Mouse (Mus musculus) c-Kit-positive CD71-positive TER-119-negative erythroid progenitor cells, embryonic 14.5 days (primary cell): Measurements from ENCODE around the gene Gigyf1.

ENCODE experiments used
- DNase-seq: peaks from one replicate; pipeline ENCODE4 v3.0.0-alpha.2; 2013; ENCODE audit warnings: low read depth

Gigyf1 gene

DNA sequence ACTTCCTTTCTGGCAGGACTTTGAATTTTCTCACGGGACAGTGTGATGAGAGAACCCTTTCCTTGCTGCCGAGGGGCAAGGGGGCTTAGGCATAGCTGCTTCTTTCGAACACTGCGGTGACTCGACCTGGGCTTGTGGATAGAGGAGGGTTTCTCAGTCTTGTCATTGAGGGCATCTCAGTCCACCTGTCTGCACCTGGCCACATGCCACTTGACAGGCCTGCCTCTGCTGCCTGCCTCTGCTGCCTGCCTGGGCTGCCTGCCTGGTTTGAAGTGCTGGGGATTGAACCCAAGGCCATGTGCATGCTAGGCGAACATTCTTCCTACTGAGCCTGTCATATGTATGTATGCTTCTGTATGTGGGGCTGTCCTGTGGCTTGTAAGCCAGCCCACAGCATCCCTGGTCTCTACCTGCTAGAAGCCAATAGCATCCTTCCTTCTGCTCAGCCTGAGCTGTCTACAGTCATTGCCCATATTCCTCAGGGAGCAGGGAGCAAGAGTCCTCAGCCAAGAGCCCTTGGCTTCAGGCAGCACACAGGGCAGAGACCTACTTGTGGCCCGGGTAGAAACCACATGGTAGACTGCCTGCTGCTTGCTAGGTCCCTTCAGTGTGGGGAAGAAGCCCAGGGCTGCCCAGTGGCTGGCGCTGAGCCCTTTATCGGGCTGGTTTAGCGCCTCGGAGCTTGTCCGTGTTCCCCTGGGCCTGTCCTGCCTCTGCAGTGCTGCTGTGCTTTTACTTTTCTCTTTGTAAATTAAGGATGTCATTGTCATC lies 4.2 kb upstream of the Gigyf1 start:
- no peak for DNase-seq

DNA sequence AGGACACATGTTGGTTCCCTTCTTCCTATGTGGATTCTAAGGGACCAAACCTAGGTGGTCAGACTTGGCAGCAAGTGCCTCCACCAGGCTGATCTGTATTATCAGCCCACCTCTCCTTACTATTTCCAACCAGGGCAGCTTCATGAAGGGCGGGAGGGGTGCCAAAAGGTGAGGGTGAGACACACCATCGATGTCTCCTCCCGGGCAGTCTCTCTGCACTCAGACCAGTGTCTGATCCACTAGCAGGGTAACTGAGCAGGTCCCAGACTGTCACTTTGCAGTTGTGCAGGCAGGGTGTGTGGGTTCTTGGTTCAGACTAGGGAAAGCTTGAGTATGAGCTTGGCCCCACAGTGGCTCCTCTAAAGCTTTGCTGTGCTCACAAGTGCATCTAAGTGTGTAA lies 3.5 kb upstream of the Gigyf1 start:
- DNase-seq, result no peak

DNA sequence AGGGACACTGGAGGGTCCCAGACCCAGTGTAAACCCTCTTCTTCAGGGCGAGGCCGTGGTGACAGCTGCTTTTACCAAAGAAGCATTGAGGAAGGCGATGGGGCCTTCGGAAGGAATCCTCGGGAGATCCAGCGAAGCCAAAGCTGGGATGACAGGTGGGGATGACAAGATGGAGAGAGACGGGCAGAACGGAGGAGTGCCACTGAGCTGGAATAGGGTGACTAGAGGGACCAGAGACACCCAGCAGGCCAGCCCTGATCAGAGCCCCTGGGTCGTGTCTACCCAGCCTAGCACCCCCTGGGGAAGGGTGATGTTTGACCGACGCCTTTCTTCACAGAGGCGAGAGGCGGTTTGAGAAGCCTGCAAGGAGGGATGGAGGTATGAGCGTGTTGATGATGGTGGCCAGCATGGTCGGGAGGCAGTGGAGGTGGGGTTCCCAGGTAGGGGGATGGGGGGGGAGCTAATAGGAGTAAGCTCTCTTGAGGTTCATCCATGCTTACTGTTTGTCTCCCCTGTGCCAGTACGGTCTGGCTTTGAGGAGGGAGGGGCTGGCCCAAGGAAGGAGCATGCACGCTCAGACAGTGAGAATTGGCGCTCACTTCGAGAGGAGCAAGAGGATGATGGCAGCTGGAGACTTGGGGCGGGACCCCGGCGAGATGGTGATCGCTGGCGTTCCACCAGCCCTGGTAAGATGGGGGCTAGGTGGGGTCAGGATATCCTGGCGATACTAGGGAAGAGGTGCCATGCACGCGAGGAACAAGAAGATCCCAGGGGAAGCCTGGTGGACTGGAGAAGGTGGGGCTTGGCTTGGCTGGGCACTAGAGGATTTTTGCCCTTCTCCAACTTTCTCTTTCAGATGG lies 1.6 kb downstream of the Gigyf1 start:
- no peak for DNase-seq

DNA sequence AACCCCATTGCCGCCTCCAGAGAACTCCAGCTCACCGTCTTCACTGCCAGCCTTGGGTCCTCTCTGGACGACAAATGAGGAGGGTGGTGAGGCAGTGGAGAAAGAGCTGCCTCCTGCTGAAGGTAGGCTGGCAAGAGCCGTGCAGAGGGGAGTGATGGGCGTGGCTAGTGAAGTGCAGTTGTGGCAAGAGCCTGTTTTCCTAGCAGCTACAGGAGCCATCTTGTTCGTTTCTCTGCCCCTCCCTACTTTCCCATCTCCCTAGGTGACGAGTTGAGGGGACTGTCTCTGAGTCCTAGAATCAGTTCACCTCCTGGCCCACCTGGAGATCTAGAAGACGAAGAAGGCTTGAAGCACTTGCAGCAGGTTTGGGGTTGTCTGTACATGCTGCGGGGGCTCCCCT lies 3.5 kb downstream of the Gigyf1 start:
- no peak for DNase-seq

DNA sequence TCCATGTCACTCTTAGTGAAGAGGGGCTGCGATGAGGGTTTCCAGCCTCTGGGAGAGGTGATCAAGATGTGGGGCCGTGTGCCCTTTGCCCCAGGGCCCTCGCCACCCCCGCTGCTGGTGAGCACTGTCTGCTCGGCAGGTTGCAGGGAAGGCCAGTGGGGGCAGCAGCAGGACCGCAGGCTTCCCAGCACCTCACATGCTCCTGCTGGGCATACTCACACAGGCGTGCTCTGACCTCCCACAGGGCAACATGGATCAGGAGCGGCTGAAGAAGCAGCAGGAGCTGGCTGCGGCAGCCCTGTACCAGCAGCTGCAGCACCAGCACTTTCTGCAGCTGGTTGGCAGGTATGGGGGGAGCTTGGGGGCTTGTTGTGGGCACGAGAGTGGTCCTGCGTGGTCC lies 4.4 kb downstream of the Gigyf1 start:
- DNase-seq, result no peak

DNA sequence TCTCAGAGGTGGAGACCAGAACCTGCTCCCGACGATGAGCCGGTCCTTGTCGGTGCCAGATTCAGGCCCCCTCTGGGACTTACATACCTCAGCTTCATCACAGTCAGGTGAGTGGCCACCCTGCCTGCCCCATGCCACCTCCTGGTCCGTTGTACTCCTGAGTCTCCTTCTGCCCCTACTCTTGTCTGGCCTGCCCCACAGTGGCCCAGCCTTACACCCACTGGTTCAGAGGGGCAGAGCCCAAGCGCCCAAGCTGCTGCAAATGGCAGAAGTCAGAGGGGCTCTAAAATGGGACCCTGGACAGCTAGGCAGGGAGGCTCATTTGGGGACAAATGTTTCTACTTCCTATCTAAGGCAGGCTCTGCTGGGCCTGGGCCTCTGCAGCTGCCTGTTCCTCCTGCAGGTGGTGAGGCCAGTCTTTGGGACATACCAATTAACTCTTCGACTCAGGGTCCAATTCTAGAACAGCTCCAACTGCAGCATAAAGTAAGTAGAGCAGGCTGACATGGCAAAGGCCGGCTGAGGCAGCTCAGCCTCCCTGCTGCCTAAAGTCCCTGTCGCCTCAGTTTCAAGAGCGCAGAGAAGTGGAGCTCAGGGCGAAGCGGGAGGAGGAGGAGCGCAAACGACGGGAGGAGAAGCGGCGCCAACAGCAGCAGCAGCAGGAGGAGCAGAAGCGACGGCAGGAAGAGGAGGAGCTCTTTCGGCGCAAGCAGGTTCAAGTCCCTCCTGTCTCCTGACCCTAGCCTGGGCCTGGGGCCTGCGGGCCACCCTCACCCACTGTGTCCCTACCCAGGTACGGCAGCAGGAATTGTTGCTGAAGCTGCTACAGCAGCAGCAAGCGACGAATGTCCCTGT lies 5.3 kb downstream of the Gigyf1 start:
- DNase-seq, result no peak

DNA sequence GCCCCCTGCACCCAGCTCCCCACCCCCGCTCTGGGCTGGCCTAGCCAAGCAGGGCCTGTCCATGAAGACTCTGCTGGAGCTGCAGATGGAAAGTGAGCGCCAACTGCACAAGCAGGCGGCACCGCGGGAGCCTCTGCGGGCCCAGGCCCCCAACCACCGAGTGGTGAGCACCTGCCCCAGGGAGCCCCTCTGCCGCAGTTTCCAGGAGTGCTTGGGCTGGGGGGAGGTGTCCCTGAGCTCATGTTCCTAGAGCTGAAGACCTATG lies 5.8 kb downstream of the Gigyf1 start:
- DNase-seq, result no peak

DNA sequence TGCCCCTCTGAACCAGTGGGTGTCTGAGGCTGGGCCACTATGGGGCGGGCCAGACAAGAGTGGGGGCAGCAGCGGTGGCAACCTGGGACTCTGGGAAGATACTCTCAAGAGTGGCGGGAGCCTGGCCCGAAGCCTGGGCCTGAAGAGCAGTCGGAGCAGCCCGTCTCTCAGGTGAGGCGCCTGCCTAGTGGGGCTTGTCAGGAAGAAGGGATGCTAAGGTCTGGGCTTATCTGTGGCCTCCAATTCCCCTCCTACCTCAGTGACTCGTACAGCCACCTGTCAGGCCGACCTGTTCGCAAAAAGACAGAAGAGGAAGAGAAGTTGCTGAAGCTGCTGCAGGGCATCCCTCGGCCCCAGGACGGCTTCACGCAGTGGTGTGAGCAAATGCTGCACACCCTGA lies 6.3 kb downstream of the Gigyf1 start:
- no peak for DNase-seq

DNA sequence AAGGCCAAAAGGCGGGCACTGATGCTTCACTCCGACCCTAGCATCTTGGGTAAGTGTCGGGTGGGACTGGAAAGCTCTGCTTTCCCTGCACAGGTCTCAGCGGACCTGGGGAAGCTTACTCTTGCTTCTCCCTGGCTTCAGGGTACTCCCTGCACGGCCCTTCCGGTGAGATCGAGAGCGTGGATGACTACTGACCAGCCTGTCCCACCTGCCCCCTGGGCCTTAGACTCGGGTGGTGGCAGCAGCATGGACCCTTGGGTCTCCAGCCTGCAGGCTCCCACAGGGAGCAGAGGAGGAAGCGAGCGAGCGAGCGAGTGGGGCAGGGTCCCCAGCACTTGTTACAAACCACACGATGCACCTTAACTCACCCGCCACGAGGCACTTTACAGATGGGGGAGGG lies 7.2 kb downstream of the Gigyf1 start:
- no peak for DNase-seq

DNA sequence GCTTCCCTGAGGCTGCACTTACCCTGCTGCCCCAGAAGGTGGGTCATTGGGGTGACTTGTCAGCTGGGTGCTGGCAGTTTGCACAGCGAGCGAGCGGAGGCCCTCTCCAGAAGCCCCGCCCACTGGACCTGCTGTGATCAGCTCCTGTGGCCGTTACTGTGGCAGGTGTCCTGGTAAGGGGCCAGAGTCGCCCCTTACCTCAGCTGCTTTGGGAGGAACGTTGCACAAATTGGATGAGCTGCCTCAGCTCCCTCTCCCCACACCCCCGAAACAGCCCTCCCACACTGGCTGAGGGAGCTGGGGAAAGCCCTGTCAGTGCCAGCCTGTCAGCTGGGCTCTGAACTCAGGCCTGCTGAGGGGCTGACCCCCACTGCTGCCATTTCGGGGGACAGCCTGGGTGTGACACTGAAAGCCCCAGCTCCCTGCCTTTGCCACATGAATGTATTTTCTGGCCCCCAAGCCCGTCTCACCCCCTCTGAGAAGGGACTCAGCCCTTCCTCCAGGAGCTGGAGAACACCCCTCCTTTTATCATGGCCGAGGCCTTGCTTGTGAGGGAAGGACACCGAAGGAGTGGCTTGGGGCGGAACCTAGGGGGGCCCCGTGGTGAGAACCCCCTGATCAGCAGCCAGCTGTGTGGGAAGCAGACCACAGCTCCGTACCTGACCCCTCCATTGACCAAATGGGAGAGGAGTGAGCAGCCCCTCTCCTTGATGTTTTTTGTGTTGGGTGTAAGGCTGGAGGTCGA lies 8.0 kb downstream of the Gigyf1 start:
- DNase-seq, result no peak

DNA sequence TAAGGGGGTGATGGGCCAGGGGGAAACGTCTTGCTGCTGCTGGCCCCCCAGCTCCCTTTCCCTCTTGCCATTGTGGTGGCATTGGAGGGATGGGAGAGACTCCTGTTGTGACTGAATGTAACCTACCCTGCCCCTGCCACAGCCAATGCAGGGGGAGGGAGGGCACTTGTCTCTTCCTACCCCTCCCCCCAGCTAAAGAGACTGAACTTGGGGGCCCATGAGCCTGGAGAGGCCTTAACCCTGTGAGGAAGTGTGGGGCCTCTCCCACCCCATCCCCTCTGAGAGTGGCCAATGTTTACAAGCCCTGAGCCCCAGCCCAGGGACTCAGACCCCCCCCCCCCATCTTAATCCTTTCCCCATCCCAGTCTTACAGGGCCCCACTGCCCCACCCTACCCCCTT lies 9.1 kb downstream of the Gigyf1 start:
- no peak for DNase-seq

DNA sequence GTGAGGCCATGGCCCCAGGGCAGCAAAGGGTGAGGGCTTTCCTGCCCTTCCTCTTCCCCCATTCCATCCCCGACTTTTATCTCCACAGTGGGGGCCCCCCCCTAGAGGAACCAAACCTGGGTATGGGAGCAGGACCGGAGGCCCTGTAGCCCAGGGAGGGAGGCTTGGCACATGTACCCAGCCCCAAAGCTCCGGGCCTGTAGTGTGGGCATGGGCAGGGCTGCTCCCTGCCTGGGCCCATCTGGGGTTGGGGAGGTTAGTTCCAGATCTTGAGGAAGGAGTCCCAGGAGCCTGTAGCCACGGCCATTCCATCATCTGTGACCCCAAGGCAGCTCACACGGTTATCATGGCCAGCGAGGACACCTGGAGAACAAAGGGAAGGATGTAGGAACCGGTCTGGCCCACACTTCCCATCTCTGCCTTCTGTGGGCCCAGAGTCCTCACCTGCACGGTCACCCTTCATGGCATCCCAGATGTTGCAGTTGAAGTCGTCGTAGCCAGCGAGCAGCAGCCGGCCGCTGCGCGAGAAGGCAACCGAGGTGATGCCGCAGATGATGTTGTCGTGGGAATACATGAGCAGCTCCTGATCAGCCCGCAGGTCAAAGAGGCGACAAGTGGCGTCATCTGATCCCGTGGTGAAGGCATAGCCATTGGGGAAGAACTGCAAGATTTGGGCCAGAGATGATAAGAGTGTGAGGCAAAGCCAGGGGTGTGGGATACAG lies 10.1 kb downstream of the Gigyf1 start:
- no peak for DNase-seq

DNA sequence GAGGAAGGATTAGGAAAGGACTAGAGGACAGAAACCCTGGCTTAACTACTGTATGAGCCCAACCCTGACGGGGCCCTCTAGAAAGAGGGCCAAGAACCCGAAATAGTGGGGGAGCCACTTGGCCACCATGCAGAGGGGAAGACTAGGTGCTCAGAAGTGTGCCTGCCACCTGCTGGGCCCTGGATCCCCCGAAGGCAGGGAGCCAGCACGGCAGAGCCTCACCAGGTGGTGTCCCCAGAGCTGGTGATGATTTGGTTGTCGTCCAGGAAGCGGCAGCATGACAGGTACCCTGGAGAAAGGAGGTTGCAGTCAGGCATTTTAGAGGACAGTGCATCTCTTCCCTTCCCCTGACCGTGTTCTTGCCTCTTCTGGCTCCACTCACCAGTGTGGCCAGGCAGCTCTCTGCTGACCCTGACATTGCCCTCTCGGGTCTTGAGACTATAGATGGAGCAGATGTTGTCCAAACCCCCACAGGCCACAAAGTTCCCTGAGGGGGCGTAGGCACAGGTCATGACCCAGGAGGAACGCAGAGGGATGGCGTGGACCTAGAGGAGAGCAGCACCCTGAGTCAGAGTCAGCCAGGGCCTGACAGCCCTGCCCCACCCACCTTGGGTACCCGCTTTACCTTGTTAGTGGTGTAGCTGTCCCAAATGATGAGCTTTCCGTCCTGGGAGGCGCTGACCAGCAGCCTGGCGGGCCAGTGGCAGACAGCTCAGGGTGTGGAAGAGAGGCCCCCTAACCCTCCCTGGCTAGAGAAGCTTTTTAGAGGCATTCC lies 11.1 kb downstream of the Gigyf1 start:
- DNase-seq, result no peak

DNA sequence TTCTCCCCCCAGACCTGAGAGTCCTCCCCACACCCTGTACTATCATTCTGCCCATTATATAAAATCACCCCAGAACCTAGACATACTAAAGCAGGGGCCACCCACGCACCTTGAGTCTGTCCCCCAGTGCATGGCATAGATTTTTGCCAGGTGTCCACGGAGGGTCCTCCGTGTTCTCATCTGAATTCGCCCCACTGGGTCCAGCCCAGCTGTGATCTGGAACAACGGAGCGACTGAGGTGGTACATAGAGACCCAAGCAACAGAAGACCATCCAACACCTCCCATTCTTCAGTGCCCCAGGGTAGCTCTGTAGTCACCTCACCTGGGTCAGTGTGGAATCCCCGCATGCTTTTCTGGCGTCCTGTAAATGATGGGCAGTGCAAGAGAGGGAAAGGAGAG lies 11.7 kb downstream of the Gigyf1 start:
- no peak for DNase-seq

DNA sequence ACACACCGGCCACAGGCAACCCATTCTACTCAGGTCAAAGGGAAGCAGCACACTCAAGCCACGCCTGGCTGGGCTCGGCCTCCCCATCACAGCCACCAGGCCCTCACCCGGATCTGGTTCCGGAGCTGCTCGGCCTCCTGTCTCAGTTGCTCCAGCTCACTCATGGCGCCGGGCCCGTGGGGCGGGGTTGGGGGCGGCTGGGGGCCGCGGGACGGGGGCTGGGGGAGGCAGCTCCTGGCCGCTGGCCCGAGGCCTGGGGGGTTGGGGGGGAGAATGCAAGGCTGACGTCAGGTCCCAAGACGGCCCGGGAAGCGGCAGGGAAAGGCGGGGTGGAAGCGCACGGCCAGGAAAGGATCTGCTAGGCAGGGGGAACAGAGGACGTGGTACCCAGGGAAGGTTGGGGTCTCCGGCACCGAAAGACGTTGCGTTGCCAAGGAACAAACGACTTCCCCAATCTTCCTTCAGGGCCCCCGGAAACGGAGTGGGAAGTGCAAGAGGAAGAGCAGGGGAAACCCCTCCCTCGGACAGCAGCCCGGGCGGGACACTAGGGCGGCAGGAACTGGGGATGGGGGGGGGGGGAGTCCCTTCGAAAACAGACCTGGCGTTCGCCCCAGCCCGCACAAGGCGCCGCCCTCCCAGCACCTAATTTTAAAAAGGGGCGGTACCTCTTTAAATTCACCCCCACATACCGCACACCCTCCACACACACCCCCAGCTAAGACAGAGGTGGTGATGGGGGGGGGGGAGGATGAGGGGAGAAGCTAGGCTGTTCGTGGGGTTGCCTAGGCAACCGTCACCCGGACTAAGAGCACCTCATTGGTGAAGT lies 12.5 kb downstream of the Gigyf1 start:
- DNase-seq, result no peak

DNA sequence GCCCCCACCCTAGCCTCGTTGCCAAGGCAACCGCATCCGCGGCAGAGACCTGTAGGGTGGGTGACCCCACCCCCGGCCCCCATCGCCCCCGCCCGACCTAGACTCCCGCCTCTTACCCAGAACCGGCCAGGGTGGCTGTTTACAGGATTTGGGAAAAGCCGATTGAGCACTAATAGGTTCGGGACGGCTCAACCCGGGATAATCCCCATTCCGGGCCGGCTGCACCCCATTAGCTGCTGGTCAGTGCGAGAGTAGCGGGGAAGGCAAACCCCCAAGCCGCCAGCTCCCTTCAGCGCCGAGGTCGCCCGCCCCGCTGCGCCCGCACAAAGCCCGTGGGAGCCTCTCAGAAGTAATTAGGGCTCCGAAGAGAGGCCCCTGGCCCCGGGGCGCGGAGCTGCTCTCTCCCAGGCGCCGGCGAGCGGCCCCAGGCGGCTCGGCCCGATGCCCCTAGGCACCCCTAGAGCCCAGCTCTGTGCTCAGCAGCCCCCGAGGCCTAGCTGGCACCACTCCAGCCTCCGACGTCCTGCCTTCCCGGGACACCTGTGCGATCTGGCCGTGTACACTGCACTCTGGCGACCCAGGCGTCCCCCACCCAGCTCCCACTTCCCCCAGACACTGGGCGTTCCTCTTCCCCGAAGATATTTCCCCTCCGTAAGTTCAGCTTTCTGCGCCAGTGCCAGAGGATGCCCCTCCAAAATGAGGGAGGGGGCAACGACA lies 13.2 kb downstream of the Gigyf1 start:
- no peak for DNase-seq

DNA sequence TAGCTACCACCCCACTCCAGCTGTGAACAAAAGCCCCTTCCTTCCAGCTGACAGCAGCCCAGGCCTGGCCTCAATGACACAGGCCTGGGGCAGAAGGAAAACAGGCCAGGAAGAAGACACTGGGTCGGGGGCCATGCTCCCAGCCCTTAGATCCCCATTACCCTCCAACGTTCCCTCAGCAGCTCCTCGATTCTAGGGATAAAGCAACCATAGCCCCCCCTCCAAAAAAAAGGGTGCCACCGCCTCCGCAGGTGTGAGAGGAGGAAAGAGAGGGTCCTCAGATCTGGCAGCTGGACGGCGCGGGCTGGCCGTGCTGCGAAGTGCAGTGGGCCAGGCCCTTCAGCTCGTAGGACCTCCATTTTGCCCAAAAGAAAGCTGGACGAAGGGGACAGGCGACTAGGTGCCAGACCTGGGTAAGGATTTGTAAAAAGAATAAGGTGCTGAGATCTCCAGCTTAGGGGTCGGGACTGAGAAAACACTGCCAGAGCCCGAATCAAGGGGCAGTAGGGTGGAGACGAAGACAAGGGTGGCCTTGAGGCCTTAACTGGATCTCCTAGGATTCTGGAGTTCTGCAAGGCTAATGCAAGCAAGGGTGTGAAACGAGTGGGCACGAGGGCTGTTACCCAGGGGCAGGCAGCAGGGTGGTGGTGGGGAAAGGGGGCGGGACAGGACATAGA lies 13.9 kb downstream of the Gigyf1 start:
- DNase-seq, result no peak

DNA sequence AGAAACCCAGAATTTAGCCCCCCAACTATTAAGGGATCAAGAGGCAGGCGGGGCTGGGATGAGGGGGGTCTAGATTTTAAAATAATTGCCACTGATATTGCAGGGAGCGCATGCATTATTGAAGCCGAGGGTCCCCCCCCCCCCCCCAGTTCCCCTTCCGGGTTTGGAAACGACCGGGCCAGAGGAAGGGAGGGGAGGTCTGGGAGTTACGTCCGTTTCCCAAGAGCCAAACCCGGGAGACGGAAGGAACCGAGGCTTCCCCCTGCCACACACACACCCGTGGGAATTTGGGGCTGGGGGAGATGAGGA lies 14.4 kb downstream of the Gigyf1 start:
- DNase-seq, result no peak
